Mouse (Mus musculus) E14TG2a.4 (cell line): ENCODE results near the gene Twsg1.

ENCODE experiments used
- CTCF ChIP-seq: conservative IDR thresholded peaks from 2 replicates; pipeline ENCODE4 v1.5.1; 2014; ENCODE audit warnings: low read length
- POU5F1 ChIP-seq: IDR thresholded peaks from 2 replicates; pipeline ENCODE4 v1.6.1; 2014; ENCODE audit warnings: low read length, borderline replicate concordance

DNA sequence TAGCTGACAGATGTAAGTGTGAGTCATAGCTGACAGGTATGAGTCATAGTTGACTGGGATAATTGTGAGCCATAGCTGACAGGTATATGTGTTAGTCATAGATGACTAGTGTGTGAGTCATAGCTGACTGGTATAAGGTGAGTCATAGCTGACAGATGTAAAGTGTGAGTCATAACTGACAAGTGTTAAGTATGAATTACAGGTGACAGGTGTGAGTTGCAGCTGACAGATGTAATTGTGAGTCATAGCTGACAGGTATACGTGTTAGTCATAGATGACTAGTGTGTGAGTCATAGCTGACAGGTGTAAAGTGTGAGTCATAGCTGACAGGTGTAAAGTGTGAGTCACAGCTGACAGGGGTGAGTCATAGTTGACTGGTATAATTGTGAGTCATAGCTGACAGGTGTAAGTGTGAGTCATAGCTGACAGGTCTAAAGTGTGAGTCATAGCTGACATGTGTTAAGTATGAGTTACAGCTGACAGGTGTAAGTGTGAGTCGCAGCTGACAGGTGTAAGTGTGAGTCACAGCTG, 10.6 kb upstream of the Twsg1 start:
- TF ChIP-seq CTCF: no peak
- TF ChIP-seq POU5F1: no peak
